Comparison of ENCODE assay signal across 15 mouse cellular contexts in genomic region chr3:105816089-105816488, GRCm38 (mm10). TPM values are rescaled to one million over a fixed set of nuclear protein-coding genes. Genes with fewer than 3 reads are reported as not detected.
A peak's percentile ranks its signal among the peaks of the same experiment; 100 is the strongest.
DNase-seq lines count a peak whose midpoint lies in the region; ATAC-seq and TF ChIP-seq lines count a peak whose summit lies in the region.
"Had no signal": no experiment of that assay in that cellular context is flagged by ENCODE, and none has a peak within 500 bp of the region (broad histone marks: within the 10 kb centered on the region; RNA-seq: fewer than 3 reads in every experiment).

No protein-coding gene starts in this region.

- DNase-seq in gastrocnemius, adult 2 months = peak; percentile 20
- no peak for DNase-seq in gastrocnemius, adult 8-10 months (ENCODE audit: low spot score in 2 of 2)
- no peak for DNase-seq in lung, postnatal 14 days
- no peak for DNase-seq in frontal cortex, postnatal 25 days (ENCODE audit: low spot score in 2 of 2)
- DNase-seq in limb, embryonic 10.5 days (ENCODE audit: low spot score) = no peak
- DNase-seq: adrenal gland, postnatal 10 days; gastrocnemius, postnatal 10 days; kidney, adult 18-20 months; spleen, adult 18-20 months had no signal

- H3ac ChIP-seq in myocyte (ENCODE audit: control insufficient read depth, insufficient read length) = no peak overlapping the region

- no peaks in the 10 kb centered on the region for H3K79me2 ChIP-seq in myocyte (ENCODE audit: control insufficient read depth, insufficient read depth)

- H3K27ac ChIP-seq in gastrocnemius, adult 2 months = no peak overlapping the region
- H3K27ac ChIP-seq in lung, embryonic 16.5 days (ENCODE audit: low read length) = no peak overlapping the region
- no peak overlapping the region for H3K27ac ChIP-seq in heart, embryonic 16.5 days (ENCODE audit: low read length)
- no peak overlapping the region for H3K27ac ChIP-seq in limb, embryonic 10.5 days
- H3K27ac ChIP-seq: forebrain, embryonic 12.5 days; hindbrain, embryonic 14.5 days had no signal

- H3K4me3 ChIP-seq in gastrocnemius, adult 2 months = no peak overlapping the region
- H3K4me3 ChIP-seq in lung, embryonic 16.5 days (ENCODE audit: low read length) = no peak overlapping the region
- H3K4me3 ChIP-seq in heart, embryonic 16.5 days (ENCODE audit: low read length) = no peak overlapping the region
- no peak overlapping the region for H3K4me3 ChIP-seq in myocyte
- H3K4me3 ChIP-seq in limb, embryonic 10.5 days = no peak overlapping the region
- H3K4me3 ChIP-seq: forebrain, embryonic 12.5 days had no signal

- peak; percentile 51; the same call in 1 of the 2 replicates for ATAC-seq in lung, embryonic 16.5 days (ENCODE audit: low read depth)
- ATAC-seq in heart, embryonic 16.5 days (replicated peaks; ENCODE audit: extremely low read depth, insufficient read depth, low FRiP score) = peak; percentile 50; the same call in 1 of the 2 replicates

- TF ChIP-seq POLR2A in myocyte (IDR thresholded peaks at IDR 0.05; ENCODE audit: insufficient read length, low read depth) = no peak

- H3K27me3 ChIP-seq in lung, embryonic 16.5 days (ENCODE audit: control insufficient read depth, insufficient read depth, low read depth, low read length) = no peaks in the 10 kb centered on the region
- H3K27me3 ChIP-seq in heart, embryonic 16.5 days (ENCODE audit: control insufficient read depth, insufficient read depth, low read length) = peaks cover 56% of the 10 kb centered on the region
- no peaks in the 10 kb centered on the region for H3K27me3 ChIP-seq in myocyte (ENCODE audit: control insufficient read depth, insufficient read depth, insufficient read length)
- H3K27me3 ChIP-seq in limb, embryonic 10.5 days (ENCODE audit: low read depth, poor library complexity, severe bottlenecking) = no peaks in the 10 kb centered on the region
- H3K27me3 ChIP-seq: forebrain, embryonic 12.5 days had no signal

- peaks cover 8% of the 10 kb centered on the region for H3K4me1 ChIP-seq in lung, embryonic 16.5 days (replicated peaks; ENCODE audit: control insufficient read depth, insufficient read depth, low read length)
- H3K4me1 ChIP-seq in heart, embryonic 16.5 days (ENCODE audit: control insufficient read depth, insufficient read depth, low read length) = peaks cover 17% of the 10 kb centered on the region
- H3K4me1 ChIP-seq in limb, embryonic 10.5 days = peaks cover 12% of the 10 kb centered on the region

- no peak for TF ChIP-seq CTCF in gastrocnemius, adult 2 months (IDR thresholded peaks at IDR 0.05)

- WGBS in lung, embryonic 16.5 days = 37% methylated on average over 8 of the region's 8 CpGs
- WGBS in heart, embryonic 16.5 days = 24% methylated on average over 8 of the region's 8 CpGs
- WGBS in limb, embryonic 10.5 days = 66% methylated on average over 8 of the region's 8 CpGs

- no peak overlapping the region for H3K4me2 ChIP-seq in lung, embryonic 16.5 days (ENCODE audit: low read depth, low read length)
- H3K4me2 ChIP-seq in heart, embryonic 16.5 days (ENCODE audit: low read depth, low read length) = peak overlapping the region; percentile 12; the same call in 1 of the 2 replicates
- peak overlapping the region; percentile 40 for H3K4me2 ChIP-seq in myocyte (ENCODE audit: low read depth)
- H3K4me2 ChIP-seq: forebrain, embryonic 12.5 days; hindbrain, embryonic 14.5 days had no signal

- no peaks in the 10 kb centered on the region for H3K9me3 ChIP-seq in lung, embryonic 16.5 days (ENCODE audit: control insufficient read depth, low read length)
- H3K9me3 ChIP-seq in heart, embryonic 16.5 days (replicated peaks; ENCODE audit: control insufficient read depth, low read length) = no peaks in the 10 kb centered on the region
- no peaks in the 10 kb centered on the region for H3K9me3 ChIP-seq in limb, embryonic 10.5 days (replicated peaks)
- H3K9me3 ChIP-seq: forebrain, embryonic 12.5 days had no signal

- no peaks in the 10 kb centered on the region for H3K36me3 ChIP-seq in lung, embryonic 16.5 days (ENCODE audit: control insufficient read depth, insufficient read depth, low read length)
- no peaks in the 10 kb centered on the region for H3K36me3 ChIP-seq in heart, embryonic 16.5 days (ENCODE audit: control insufficient read depth, insufficient read depth)
- H3K36me3 ChIP-seq in myocyte (ENCODE audit: control insufficient read depth, insufficient read depth) = no peaks in the 10 kb centered on the region
- no peaks in the 10 kb centered on the region for H3K36me3 ChIP-seq in limb, embryonic 10.5 days
- H3K36me3 ChIP-seq: forebrain, embryonic 12.5 days had no signal

- H3K9ac ChIP-seq in lung, embryonic 16.5 days (ENCODE audit: low read length) = no peak overlapping the region
- no peak overlapping the region for H3K9ac ChIP-seq in heart, embryonic 16.5 days (ENCODE audit: low read length)
- H3K9ac ChIP-seq: forebrain, embryonic 12.5 days; hindbrain, embryonic 14.5 days had no signal

- intact Hi-C loops in gastrocnemius, adult 2 months (cut with DNase I) = no loop called here

TF ChIP-seq in myocyte, 11 proteins besides CTCF, POLR2A, EP300 and RAD21:
- TF ChIP-seq REST (IDR thresholded peaks at IDR 0.05; ENCODE audit: insufficient read depth, insufficient read length) (no peak), POLR2AphosphoS2 (IDR thresholded peaks at IDR 0.05; ENCODE audit: insufficient read length, low read depth) (no peak), SRF (IDR thresholded peaks at IDR 0.05; ENCODE audit: control insufficient read depth, insufficient read length, low read depth) (no peak), E2F4 (IDR thresholded peaks at IDR 0.05; ENCODE audit: insufficient read depth) (no peak), MYOD1 (IDR thresholded peaks at IDR 0.05; ENCODE audit: control insufficient read depth in 1 of 3, insufficient read length in 2 of 3, low read depth in 2 of 3) (peak; percentile 33 to 93 (median 70)), TCF12 (IDR thresholded peaks at IDR 0.05; ENCODE audit: insufficient read depth, poor library complexity, severe bottlenecking) (peak; percentile 62), MYOG (IDR thresholded peaks at IDR 0.05; ENCODE audit: control insufficient read depth in 1 of 3, insufficient read depth in 1 of 3, insufficient read length in 2 of 3, low read depth in 2 of 3) (peak; percentile 87 to 99 (median 90)), CEBPB (IDR thresholded peaks at IDR 0.05; ENCODE audit: insufficient read depth, poor library complexity, severe bottlenecking) (no peak), MAX (IDR thresholded peaks at IDR 0.05; ENCODE audit: low read depth) (no peak), USF1 (IDR thresholded peaks at IDR 0.05; ENCODE audit: low read depth) (no peak), TCF3 (IDR thresholded peaks at IDR 0.05; ENCODE audit: insufficient read length, low read depth) (peak; percentile 62)
TF ChIP-seq in myocyte: peak in this region for 4.

RNA-seq across cellular contexts. Expression of gene Rap1a, which starts 15.0 kb away (rescaled TPM):
- 100 to 1,000 TPM in 1 of 2 experiments, 10 to 100 TPM in 1; 86.7 to 101 TPM for total RNA-seq in gastrocnemius, adult 2 months (2021)
- total RNA-seq in gastrocnemius, adult 8-10 months (2022) = 10 to 100 TPM; 86.6 to 93.8 (median 92.1) TPM
- polyA plus RNA-seq in lung, embryonic 16.5 days (2015; fragmentation: Nextera tagmentation; extraction: Ambion mirVana) = 126 and 130 TPM in 2 replicates
- 80.5 and 98.8 TPM in 2 replicates for polyA plus RNA-seq in heart, embryonic 16.5 days (2015; fragmentation: Nextera tagmentation; extraction: Ambion mirVana)
- 25.2 TPM for polyA plus RNA-seq in myocyte (2012; fragmentation: generic; extraction: Trizol)
- 67.3 and 71.6 TPM in 2 replicates for polyA plus RNA-seq in limb, embryonic 10.5 days (2016; fragmentation: Nextera tagmentation; extraction: Ambion mirVana)

RNA-seq across cellular contexts. Expression of gene Adora3, which starts 54.6 kb away (rescaled TPM):
- not detected for total RNA-seq in gastrocnemius, adult 2 months (2021)
- total RNA-seq in gastrocnemius, adult 8-10 months (2022) = under 1 TPM in 1 of 4 experiments, not detected in 3; 0.40 TPM
- 0.45 TPM in 2 replicates for polyA plus RNA-seq in lung, embryonic 16.5 days (2015; fragmentation: Nextera tagmentation; extraction: Ambion mirVana)
- 0.20 and 0.22 TPM in 2 replicates for polyA plus RNA-seq in heart, embryonic 16.5 days (2015; fragmentation: Nextera tagmentation; extraction: Ambion mirVana)
- not detected for polyA plus RNA-seq in myocyte (2012; fragmentation: generic; extraction: Trizol)
- polyA plus RNA-seq in limb, embryonic 10.5 days (2016; fragmentation: Nextera tagmentation; extraction: Ambion mirVana) = 0.25 TPM in 1 of 2 replicates, not detected in the other
- total RNA-seq: megakaryocyte-erythroid progenitor cell, adult 5-6 weeks had no signal

RNA-seq across cellular contexts. Expression of gene Tmigd3, which starts 54.6 kb away (rescaled TPM):
- total RNA-seq in gastrocnemius, adult 2 months (2021) = not detected
- total RNA-seq in gastrocnemius, adult 8-10 months (2022) = under 1 TPM in 1 of 4 experiments, not detected in 3; 0.31 TPM
- polyA plus RNA-seq in lung, embryonic 16.5 days (2015; fragmentation: Nextera tagmentation; extraction: Ambion mirVana) = not detected in 2 replicates
- polyA plus RNA-seq in heart, embryonic 16.5 days (2015; fragmentation: Nextera tagmentation; extraction: Ambion mirVana) = 0.32 TPM in 1 of 2 replicates, not detected in the other
- polyA plus RNA-seq in myocyte (2012; fragmentation: generic; extraction: Trizol) = 0.48 TPM
- 0.30 TPM in 1 of 2 replicates, not detected in the other for polyA plus RNA-seq in limb, embryonic 10.5 days (2016; fragmentation: Nextera tagmentation; extraction: Ambion mirVana)
- total RNA-seq: megakaryocyte-erythroid progenitor cell, adult 5-6 weeks had no signal
- polyA plus RNA-seq: forebrain, embryonic 12.5 days; hindbrain, embryonic 14.5 days had no signal
